Mouse (Mus musculus): ENCODE results near the gene Fyb2. TPM values are rescaled to one million over a fixed set of nuclear protein-coding genes. Genes with fewer than 3 reads are reported as not detected.

Fyb2 gene
- polyA plus RNA-seq, 1 experiment, result 1.1 TPM

- no peak for TF ChIP-seq CTCF (IDR thresholded peaks at IDR 0.05; ENCODE audit: extremely low read depth, insufficient read depth, low read length)
- no peak for TF ChIP-seq POLR2A (IDR thresholded peaks at IDR 0.05; ENCODE audit: extremely low read depth, insufficient read depth, low read length)
- Histone ChIP-seq H3K4me3 (ENCODE audit: insufficient read depth, low read length) (no peak overlapping the region), H3K27ac (ENCODE audit: insufficient read depth, low read length) (no peak overlapping the region), H3K4me1 (ENCODE audit: control insufficient read depth, insufficient read depth, low read length) (no peaks in the 10 kb centered on the region)
These were observed 48.2 kb downstream of the Fyb2 start for GRCm38 (mm10) chr4:104961431-104961830.

- H3K4me3 ChIP-seq (ENCODE audit: insufficient read depth, low read length), result no peak overlapping the region
- H3K4me1 ChIP-seq (ENCODE audit: control insufficient read depth, insufficient read depth, low read length), result no peaks in the 10 kb centered on the region
- TF ChIP-seq POLR2A (IDR thresholded peaks at IDR 0.05; ENCODE audit: extremely low read depth, insufficient read depth, low read length) (no peak), CTCF (IDR thresholded peaks at IDR 0.05; ENCODE audit: extremely low read depth, insufficient read depth, low read length) (no peak)
- H3K27ac ChIP-seq (ENCODE audit: insufficient read depth, low read length), result no peak overlapping the region
These were observed 59.4 kb downstream of the Fyb2 start for GRCm38 (mm10) chr4:104972606-104973005.

- Histone ChIP-seq H3K27ac (ENCODE audit: insufficient read depth, low read length) (no peak overlapping the region), H3K4me1 (ENCODE audit: control insufficient read depth, insufficient read depth, low read length) (no peaks in the 10 kb centered on the region), H3K4me3 (ENCODE audit: insufficient read depth, low read length) (no peak overlapping the region)
- no peak for TF ChIP-seq POLR2A (IDR thresholded peaks at IDR 0.05; ENCODE audit: extremely low read depth, insufficient read depth, low read length)
- no peak for TF ChIP-seq CTCF (IDR thresholded peaks at IDR 0.05; ENCODE audit: extremely low read depth, insufficient read depth, low read length)
These were observed 62.0 kb downstream of the Fyb2 start for GRCm38 (mm10) chr4:104975162-104975830.

- H3K4me3 ChIP-seq (ENCODE audit: insufficient read depth, low read length), result no peak overlapping the region
- H3K4me1 ChIP-seq (ENCODE audit: control insufficient read depth, insufficient read depth, low read length), result no peaks in the 10 kb centered on the region; the same call in 1 of the 2 replicates
- no peak for TF ChIP-seq POLR2A (IDR thresholded peaks at IDR 0.05; ENCODE audit: extremely low read depth, insufficient read depth, low read length)
- TF ChIP-seq CTCF (IDR thresholded peaks at IDR 0.05; ENCODE audit: extremely low read depth, insufficient read depth, low read length), result no peak
- no peak overlapping the region for H3K27ac ChIP-seq (ENCODE audit: insufficient read depth, low read length)
These were observed 72.8 kb downstream of the Fyb2 start for GRCm38 (mm10) chr4:104985960-104986632.

GRCm38 (mm10) chr4:104987631-104988030, 74.4 kb downstream of the Fyb2 start:
- Histone ChIP-seq H3K27ac (ENCODE audit: insufficient read depth, low read length) (no peak overlapping the region), H3K4me1 (ENCODE audit: control insufficient read depth, insufficient read depth, low read length) (no peaks in the 10 kb centered on the region; the same call in 1 of the 2 replicates), H3K4me3 (ENCODE audit: insufficient read depth, low read length) (no peak overlapping the region)
- TF ChIP-seq CTCF (IDR thresholded peaks at IDR 0.05; ENCODE audit: extremely low read depth, insufficient read depth, low read length) (no peak), POLR2A (IDR thresholded peaks at IDR 0.05; ENCODE audit: extremely low read depth, insufficient read depth, low read length) (no peak)

GRCm38 (mm10) chr4:104988102-104988501, 74.8 kb downstream of the Fyb2 start:
- Histone ChIP-seq H3K27ac (ENCODE audit: insufficient read depth, low read length) (no peak overlapping the region), H3K4me3 (ENCODE audit: insufficient read depth, low read length) (no peak overlapping the region), H3K4me1 (ENCODE audit: control insufficient read depth, insufficient read depth, low read length) (no peaks in the 10 kb centered on the region; the same call in 1 of the 2 replicates)
- TF ChIP-seq CTCF (IDR thresholded peaks at IDR 0.05; ENCODE audit: extremely low read depth, insufficient read depth, low read length) (no peak), POLR2A (IDR thresholded peaks at IDR 0.05; ENCODE audit: extremely low read depth, insufficient read depth, low read length) (no peak)

GRCm38 (mm10) chr4:104988709-104989108, 75.5 kb downstream of the Fyb2 start:
- H3K4me1 ChIP-seq (ENCODE audit: control insufficient read depth, insufficient read depth, low read length), result no peaks in the 10 kb centered on the region
- no peak overlapping the region for H3K27ac ChIP-seq (ENCODE audit: insufficient read depth, low read length)
- TF ChIP-seq CTCF (IDR thresholded peaks at IDR 0.05; ENCODE audit: extremely low read depth, insufficient read depth, low read length) (no peak), POLR2A (IDR thresholded peaks at IDR 0.05; ENCODE audit: extremely low read depth, insufficient read depth, low read length) (no peak)
- no peak overlapping the region for H3K4me3 ChIP-seq (ENCODE audit: insufficient read depth, low read length)

- Histone ChIP-seq H3K4me3 (ENCODE audit: insufficient read depth, low read length) (no peak overlapping the region), H3K27ac (ENCODE audit: insufficient read depth, low read length) (no peak overlapping the region), H3K4me1 (ENCODE audit: control insufficient read depth, insufficient read depth, low read length) (no peaks in the 10 kb centered on the region; the same call in 1 of the 2 replicates)
- TF ChIP-seq CTCF (IDR thresholded peaks at IDR 0.05; ENCODE audit: extremely low read depth, insufficient read depth, low read length), result no peak
- no peak for TF ChIP-seq POLR2A (IDR thresholded peaks at IDR 0.05; ENCODE audit: extremely low read depth, insufficient read depth, low read length)
These were observed 76.8 kb downstream of the Fyb2 start for GRCm38 (mm10) chr4:104990016-104990415.

- Histone ChIP-seq H3K4me1 (ENCODE audit: control insufficient read depth, insufficient read depth, low read length) (no peaks in the 10 kb centered on the region; the same call in 1 of the 2 replicates), H3K4me3 (ENCODE audit: insufficient read depth, low read length) (no peak overlapping the region), H3K27ac (ENCODE audit: insufficient read depth, low read length) (no peak overlapping the region)
- TF ChIP-seq POLR2A (IDR thresholded peaks at IDR 0.05; ENCODE audit: extremely low read depth, insufficient read depth, low read length), result no peak
- TF ChIP-seq CTCF (IDR thresholded peaks at IDR 0.05; ENCODE audit: extremely low read depth, insufficient read depth, low read length), result no peak
These were observed 77.4 kb downstream of the Fyb2 start for GRCm38 (mm10) chr4:104990686-104991085.

- Histone ChIP-seq H3K4me1 (ENCODE audit: control insufficient read depth, insufficient read depth, low read length) (no peaks in the 10 kb centered on the region; the same call in 1 of the 2 replicates), H3K27ac (ENCODE audit: insufficient read depth, low read length) (no peak overlapping the region), H3K4me3 (ENCODE audit: insufficient read depth, low read length) (no peak overlapping the region)
- TF ChIP-seq POLR2A (IDR thresholded peaks at IDR 0.05; ENCODE audit: extremely low read depth, insufficient read depth, low read length) (no peak), CTCF (IDR thresholded peaks at IDR 0.05; ENCODE audit: extremely low read depth, insufficient read depth, low read length) (no peak)
These were observed 79.0 kb downstream of the Fyb2 start for GRCm38 (mm10) chr4:104992271-104992670.
